Mouse (Mus musculus) CD4-positive, CD25-positive, alpha-beta regulatory T cell, adult 2 months (primary cell): ENCODE measurements around the gene Zfp617.
A peak's percentile ranks its signal among the peaks of the same experiment; 100 is the strongest.
"Not testable (repeated sequence)": the region's sequence is repeated elsewhere in the genome, so short reads cannot be mapped to it uniquely, and the experiment has no call there.

Source experiments
- DNase-seq: peaks from one replicate; pipeline ENCODE4 v3.0.0-alpha.2; 2012; ENCODE audit warnings: low read depth, low spot score

The Zfp617 gene

GRCm38 (mm10) chr8:71952489-71952888 is 44.1 kb downstream of the Zfp617 start:
- DNase-seq: no peak

- DNase-seq: not testable (repeated sequence)
These were observed 44.7 kb downstream of the Zfp617 start for GRCm38 (mm10) chr8:71952961-71953700.

- no peak for DNase-seq
These were observed 46.2 kb downstream of the Zfp617 start for GRCm38 (mm10) chr8:71954666-71955065.

GRCm38 (mm10) chr8:71960483-71960882 is 52.0 kb downstream of the Zfp617 start:
- no peak for DNase-seq

- DNase-seq: no peak
These were observed 53.4 kb downstream of the Zfp617 start for GRCm38 (mm10) chr8:71961796-71962195.

- DNase-seq: no peak
These were observed 55.6 kb downstream of the Zfp617 start for GRCm38 (mm10) chr8:71964051-71964450.

- no peak for DNase-seq
These were observed 56.7 kb downstream of the Zfp617 start for GRCm38 (mm10) chr8:71965166-71965565.

GRCm38 (mm10) chr8:71966411-71966810 is 58.0 kb downstream of the Zfp617 start:
- DNase-seq: peak; percentile 29

GRCm38 (mm10) chr8:71967261-71967660 is 58.8 kb downstream of the Zfp617 start:
- DNase-seq: no peak

- DNase-seq: no peak
These were observed 59.7 kb downstream of the Zfp617 start for GRCm38 (mm10) chr8:71968100-71968499.

- no peak for DNase-seq
These were observed 60.2 kb downstream of the Zfp617 start for GRCm38 (mm10) chr8:71968636-71969035.

- DNase-seq: peak; percentile 41
These were observed 63.5 kb downstream of the Zfp617 start for GRCm38 (mm10) chr8:71971945-71972344.

GRCm38 (mm10) chr8:71974211-71974610 is 65.8 kb downstream of the Zfp617 start:
- no peak for DNase-seq

GRCm38 (mm10) chr8:71981032-71981431 is 72.6 kb downstream of the Zfp617 start:
- no peak for DNase-seq

- DNase-seq: no peak
These were observed 73.0 kb downstream of the Zfp617 start for GRCm38 (mm10) chr8:71981456-71981855.
